Mouse (Mus musculus): ENCODE results near the gene Asb2. TPM values are rescaled to one million over a fixed set of nuclear protein-coding genes. Genes with fewer than 3 reads are reported as not detected.

Asb2 gene
- polyA plus RNA-seq, 1 experiment from 2014 or later, result 0.40 TPM

DNA sequence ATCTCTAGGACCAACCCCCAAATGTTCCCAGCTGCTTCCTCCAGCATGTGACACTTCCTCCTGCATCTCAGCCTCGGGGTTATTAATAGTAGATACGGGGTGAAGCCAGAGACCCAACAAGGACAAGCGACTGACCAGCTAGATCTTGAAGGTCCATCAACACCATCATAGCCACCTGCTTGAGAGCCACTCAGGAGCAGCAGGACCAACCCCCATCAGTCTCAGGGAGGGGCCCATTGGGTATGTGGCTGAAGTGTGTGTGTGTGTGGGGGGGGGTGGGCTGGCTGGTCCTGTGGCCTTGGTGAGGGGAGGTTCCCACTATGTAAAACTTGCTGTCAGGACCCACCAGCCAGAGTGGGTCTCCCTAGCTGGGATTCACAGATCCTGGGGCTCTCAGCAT is 19.0 kb downstream of the Asb2 start:
- Histone ChIP-seq H3K4me3 (no peak overlapping the region), H3K4me1 (no peaks in the 10 kb centered on the region), H3K27me3 (no peaks in the 10 kb centered on the region)

GRCm38 (mm10) chr12:103333426-103333825 is 22.4 kb downstream of the Asb2 start:
- Histone ChIP-seq H3K9ac (no peak overlapping the region), H3K27ac (no peak overlapping the region), H3K36me3 (ENCODE audit: poor library complexity, severe bottlenecking) (no peaks in the 10 kb centered on the region), H3K4me1 (peaks cover 5% of the 10 kb centered on the region; the same call in 1 of the 2 replicates), H3K4me3 (no peak overlapping the region), H3K27me3 (no peaks in the 10 kb centered on the region), H3K4me2 (no peak overlapping the region), H3K9me3 (replicated peaks) (no peaks in the 10 kb centered on the region)
- 98% methylated on average over 15 of the region's 15 CpGs for WGBS
- ATAC-seq, result no peak

More for the DNA sequence above, 19.0 kb downstream of the Asb2 start:
- no peak for ATAC-seq
- Histone ChIP-seq H3K4me2 (no peak overlapping the region), H3K27ac (no peak overlapping the region), H3K36me3 (ENCODE audit: poor library complexity, severe bottlenecking) (no peaks in the 10 kb centered on the region), H3K9ac (no peak overlapping the region), H3K9me3 (replicated peaks) (no peaks in the 10 kb centered on the region)
- WGBS, result 89% methylated on average over 3 of the region's 3 CpGs

GRCm38 (mm10) chr12:103332879-103333278 is 22.9 kb downstream of the Asb2 start:
- H3K27ac ChIP-seq, result no peak overlapping the region
- no peaks in the 10 kb centered on the region for H3K27me3 ChIP-seq
- no peak overlapping the region for H3K4me3 ChIP-seq
- H3K4me2 ChIP-seq, result no peak overlapping the region
- H3K36me3 ChIP-seq (ENCODE audit: poor library complexity, severe bottlenecking), result no peaks in the 10 kb centered on the region
- H3K4me1 ChIP-seq, result peaks cover 5% of the 10 kb centered on the region; the same call in 1 of the 2 replicates
- H3K9me3 ChIP-seq (replicated peaks), result no peaks in the 10 kb centered on the region
- ATAC-seq, result no peak
- H3K9ac ChIP-seq, result no peak overlapping the region
- 93% methylated on average over 2 of the region's 2 CpGs for whole genome bisulfite sequencing

GRCm38 (mm10) chr12:103331491-103331890 is 24.3 kb downstream of the Asb2 start:
- Histone ChIP-seq H3K27ac (no peak overlapping the region), H3K9me3 (replicated peaks) (no peaks in the 10 kb centered on the region), H3K36me3 (ENCODE audit: poor library complexity, severe bottlenecking) (no peaks in the 10 kb centered on the region), H3K9ac (no peak overlapping the region), H3K27me3 (no peaks in the 10 kb centered on the region), H3K4me3 (no peak overlapping the region), H3K4me2 (no peak overlapping the region), H3K4me1 (peaks cover 5% of the 10 kb centered on the region; the same call in 1 of the 2 replicates)
- ATAC-seq, result no peak
- 69% methylated on average over 4 of the region's 4 CpGs for WGBS

GRCm38 (mm10) chr12:103328448-103329191 is 27.2 kb downstream of the Asb2 start:
- WGBS, result 62% methylated on average over 7 of the region's 7 CpGs
- Histone ChIP-seq H3K4me2 (no peak overlapping the region), H3K9me3 (replicated peaks) (no peaks in the 10 kb centered on the region), H3K4me3 (no peak overlapping the region), H3K4me1 (peaks cover 5% of the 10 kb centered on the region), H3K9ac (no peak overlapping the region), H3K36me3 (ENCODE audit: poor library complexity, severe bottlenecking) (no peaks in the 10 kb centered on the region), H3K27me3 (peaks cover 15% of the 10 kb centered on the region), H3K27ac (no peak overlapping the region)
- no peak for ATAC-seq

GRCm38 (mm10) chr12:103327107-103327506 is 28.7 kb downstream of the Asb2 start:
- Histone ChIP-seq H3K4me2 (no peak overlapping the region), H3K4me3 (no peak overlapping the region), H3K4me1 (peaks cover 5% of the 10 kb centered on the region), H3K9me3 (replicated peaks) (no peaks in the 10 kb centered on the region), H3K27ac (no peak overlapping the region), H3K9ac (no peak overlapping the region), H3K36me3 (ENCODE audit: poor library complexity, severe bottlenecking) (no peaks in the 10 kb centered on the region), H3K27me3 (peaks cover 19% of the 10 kb centered on the region)
- WGBS, result 36% methylated on average over 7 of the region's 7 CpGs
- no peak for ATAC-seq

DNA sequence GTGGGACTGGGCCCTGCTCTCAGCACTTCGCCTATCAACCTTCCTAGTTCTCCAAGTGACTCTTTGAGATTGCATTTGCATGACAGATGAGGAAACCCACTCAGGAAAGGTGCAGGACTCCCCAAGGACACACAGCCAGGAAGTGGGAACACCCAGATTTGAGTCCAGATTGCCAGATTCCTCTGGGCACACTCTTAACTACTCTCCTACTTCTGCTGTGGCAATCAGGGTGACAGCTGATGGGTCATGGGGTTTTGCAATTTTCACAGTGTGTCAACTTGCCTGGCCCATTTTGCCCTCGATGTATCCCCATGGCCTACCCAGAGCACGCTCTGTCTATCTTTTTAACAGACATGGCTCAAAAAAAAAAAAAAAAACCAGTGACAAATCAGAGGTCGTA is 29.2 kb downstream of the Asb2 start:
- no peaks in the 10 kb centered on the region for H3K36me3 ChIP-seq (ENCODE audit: poor library complexity, severe bottlenecking)
- no peak for ATAC-seq
- no peak overlapping the region for H3K4me3 ChIP-seq
- peaks cover 19% of the 10 kb centered on the region for H3K27me3 ChIP-seq
- no peaks in the 10 kb centered on the region for H3K9me3 ChIP-seq (replicated peaks)
- no peak overlapping the region for H3K27ac ChIP-seq
- H3K9ac ChIP-seq, result no peak overlapping the region
- H3K4me1 ChIP-seq, result peaks cover 5% of the 10 kb centered on the region
- no peak overlapping the region for H3K4me2 ChIP-seq
- 78% methylated on average over 4 of the region's 4 CpGs for WGBS

GRCm38 (mm10) chr12:103325156-103325857 is 30.5 kb downstream of the Asb2 start:
- Histone ChIP-seq H3K4me3 (peak overlapping the region; percentile 41), H3K9ac (peak overlapping the region; percentile 61), H3K4me2 (peak overlapping the region; percentile 66), H3K36me3 (ENCODE audit: poor library complexity, severe bottlenecking) (no peaks in the 10 kb centered on the region), H3K27me3 (peaks cover 19% of the 10 kb centered on the region), H3K9me3 (replicated peaks) (no peaks in the 10 kb centered on the region), H3K27ac (no peak overlapping the region), H3K4me1 (peaks cover 5% of the 10 kb centered on the region)
- peak; percentile 97 for ATAC-seq
- 9% methylated on average over 60 of the region's 60 CpGs for WGBS

GRCm38 (mm10) chr12:103322801-103323200 is 33.0 kb downstream of the Asb2 start:
- Histone ChIP-seq H3K9ac (no peak overlapping the region), H3K4me3 (no peak overlapping the region), H3K9me3 (replicated peaks) (no peaks in the 10 kb centered on the region), H3K27me3 (peaks cover 19% of the 10 kb centered on the region), H3K4me2 (no peak overlapping the region), H3K36me3 (ENCODE audit: poor library complexity, severe bottlenecking) (no peaks in the 10 kb centered on the region), H3K27ac (no peak overlapping the region), H3K4me1 (no peaks in the 10 kb centered on the region; the same call in 1 of the 2 replicates)
- WGBS, result 30% methylated on average over 3 of the region's 3 CpGs
- ATAC-seq, result no peak

DNA sequence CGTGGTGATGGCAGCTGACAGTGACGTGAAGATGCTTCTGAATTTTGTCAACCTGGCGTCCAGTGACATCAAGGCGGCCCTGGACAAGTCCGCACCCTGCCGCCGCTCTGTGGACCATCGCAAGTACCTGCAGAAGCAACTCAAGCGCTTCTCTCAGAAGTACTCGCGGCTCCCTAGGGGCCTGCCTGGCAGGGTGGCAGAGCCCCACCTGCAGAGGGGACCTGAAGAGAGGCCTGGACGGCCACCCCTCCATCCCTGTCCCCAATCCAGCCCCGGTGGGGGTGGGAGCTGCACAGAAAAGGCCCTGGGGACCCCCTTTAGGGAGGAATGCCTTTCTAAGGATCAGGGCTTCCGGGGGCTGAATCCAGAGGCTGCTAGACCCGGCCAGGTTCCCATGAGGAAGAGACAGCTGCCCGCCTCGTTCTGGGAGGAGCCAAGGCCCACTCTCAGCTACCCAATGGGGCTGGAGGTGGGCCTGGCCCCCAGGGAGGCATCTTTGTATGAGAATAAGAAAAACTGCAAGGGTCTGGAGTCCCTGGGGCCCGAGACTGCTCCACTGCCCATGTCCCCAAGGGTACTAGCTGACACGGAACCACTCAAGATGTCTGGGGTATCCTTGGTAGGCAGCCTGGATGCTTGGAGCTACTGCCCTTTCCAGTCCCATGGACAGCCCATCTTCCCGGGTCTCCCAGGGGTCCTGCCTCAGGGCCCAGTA is 39.8 kb downstream of the Asb2 start:
- WGBS, result 30% methylated on average over 20 of the region's 20 CpGs
- Histone ChIP-seq H3K4me2 (peak overlapping the region; percentile 72), H3K27ac (peak overlapping the region; percentile 36; the same call in 1 of the 2 replicates), H3K9ac (peak overlapping the region; percentile 10; the same call in 1 of the 2 replicates), H3K4me3 (peak overlapping the region; percentile 43), H3K36me3 (ENCODE audit: poor library complexity, severe bottlenecking) (no peaks in the 10 kb centered on the region), H3K9me3 (replicated peaks) (no peaks in the 10 kb centered on the region), H3K27me3 (no peaks in the 10 kb centered on the region), H3K4me1 (peaks cover 45% of the 10 kb centered on the region)
- no peak for ATAC-seq

GRCm38 (mm10) chr12:103314640-103315361 is 41.0 kb downstream of the Asb2 start:
- WGBS, result 1% methylated on average over 25 of the region's 25 CpGs
- H3K27me3 ChIP-seq, result no peaks in the 10 kb centered on the region
- H3K4me2 ChIP-seq, result peak overlapping the region; percentile 72
- H3K36me3 ChIP-seq (ENCODE audit: poor library complexity, severe bottlenecking), result no peaks in the 10 kb centered on the region
- peak; percentile 80 for ATAC-seq
- peaks cover 45% of the 10 kb centered on the region for H3K4me1 ChIP-seq
- peak overlapping the region; percentile 43 for H3K4me3 ChIP-seq
- H3K27ac ChIP-seq, result peak overlapping the region; percentile 87
- 0 out of 2 replicates have a peak, but pooled peaks cover 4% of the 10 kb centered on the region for H3K9me3 ChIP-seq (replicated peaks)
- H3K9ac ChIP-seq, result peak overlapping the region; percentile 61
